ENCODE assay signal across 8 mouse cellular contexts in genomic region chr19:46056388-46056946, GRCm38 (mm10). TPM values are rescaled to one million over a fixed set of nuclear protein-coding genes. Genes with fewer than 3 reads are reported as not detected.
DNase-seq lines count a peak whose midpoint lies in the region; ATAC-seq and TF ChIP-seq lines count a peak whose summit lies in the region.

No protein-coding gene starts in this region.

- peak overlapping the region; percentile 96 for H3K27ac ChIP-seq in embryonic facial prominence, embryonic 13.5 days
- peak overlapping the region; percentile 69 for H3K27ac ChIP-seq in kidney, adult 2 months (ENCODE audit: insufficient read depth, low read depth, low read length)
- H3K27ac ChIP-seq in limb, embryonic 12.5 days: peak overlapping the region; percentile 93
- peak overlapping the region; percentile 90 for H3K27ac ChIP-seq in midbrain, embryonic 15.5 days
- peak overlapping the region; percentile 89 for H3K27ac ChIP-seq in spleen, adult 2 months (ENCODE audit: insufficient read depth, low read length)

- ATAC-seq in embryonic facial prominence, embryonic 13.5 days (ENCODE audit: insufficient number of reproducible peaks, insufficient read depth, low FRiP score, low TSS enrichment, low read depth): peak; percentile 94
- peak; percentile 92 for ATAC-seq in limb, embryonic 12.5 days (ENCODE audit: insufficient number of reproducible peaks, insufficient read depth, low FRiP score, low TSS enrichment, low read depth)
- peak; percentile 97 for ATAC-seq in midbrain, embryonic 15.5 days (replicated peaks)

- TF ChIP-seq POLR2A in kidney, adult 2 months (IDR thresholded peaks at IDR 0.05; ENCODE audit: low read depth, low read length): no peak
- peak; percentile 30; the same call in 1 of the 2 replicates for TF ChIP-seq POLR2A in spleen, adult 2 months (IDR thresholded peaks at IDR 0.05; ENCODE audit: low read depth, low read length)

- H3K36me3 ChIP-seq in embryonic facial prominence, embryonic 13.5 days: peaks cover 4% of the 10 kb centered on the region; the same call in 1 of the 2 replicates
- H3K36me3 ChIP-seq in kidney, adult 2 months (ENCODE audit: control insufficient read depth, insufficient read depth, low read length): no peaks in the 10 kb centered on the region
- peaks cover 3% of the 10 kb centered on the region; the same call in 1 of the 2 replicates for H3K36me3 ChIP-seq in limb, embryonic 12.5 days
- H3K36me3 ChIP-seq in midbrain, embryonic 15.5 days (replicated peaks): no peaks in the 10 kb centered on the region
- H3K36me3 ChIP-seq in spleen, adult 2 months (ENCODE audit: control insufficient read depth, insufficient read depth, low read length): no peaks in the 10 kb centered on the region

- no peak for TF ChIP-seq CTCF in kidney, adult 2 months (conservative IDR thresholded peaks at IDR 0.05; ENCODE audit: insufficient read depth, insufficient read length, low read depth, low read length)
- no peak for TF ChIP-seq CTCF in spleen, adult 2 months (IDR thresholded peaks at IDR 0.05; ENCODE audit: extremely low read depth, insufficient read depth, insufficient read length, insufficient replicate concordance)

- H3K27me3 ChIP-seq in embryonic facial prominence, embryonic 13.5 days: no peaks in the 10 kb centered on the region
- H3K27me3 ChIP-seq in kidney, adult 2 months (replicated peaks; ENCODE audit: control insufficient read depth, insufficient read depth, low read length): no peaks in the 10 kb centered on the region
- no peaks in the 10 kb centered on the region for H3K27me3 ChIP-seq in limb, embryonic 12.5 days
- no peaks in the 10 kb centered on the region for H3K27me3 ChIP-seq in midbrain, embryonic 15.5 days (replicated peaks)
- no peaks in the 10 kb centered on the region for H3K27me3 ChIP-seq in spleen, adult 2 months (ENCODE audit: control insufficient read depth, insufficient read depth, low read length)

- peak overlapping the region; percentile 83 for H3K9ac ChIP-seq in embryonic facial prominence, embryonic 13.5 days
- H3K9ac ChIP-seq in limb, embryonic 12.5 days (replicated peaks): peak overlapping the region; percentile 79
- peak overlapping the region; percentile 73 for H3K9ac ChIP-seq in midbrain, embryonic 15.5 days

- peak; percentile 91 for DNase-seq in 3134 (ENCODE audit: extremely low read depth, insufficient read length, low spot score)
- peak; percentile 92 to 93 for DNase-seq in adrenal gland, postnatal 36 days
- DNase-seq in heart, adult 18-20 months: peak; percentile 96 to 97
- peak; percentile 98 for DNase-seq in kidney, adult 2 months
- DNase-seq in spleen, adult 2 months (ENCODE audit: low read depth in 1 of 2, low spot score in 2 of 2): peak; percentile 90 to 91

- H3K4me2 ChIP-seq in embryonic facial prominence, embryonic 13.5 days: peak overlapping the region; percentile 69
- H3K4me2 ChIP-seq in limb, embryonic 12.5 days: peak overlapping the region; percentile 60
- peak overlapping the region; percentile 95 for H3K4me2 ChIP-seq in midbrain, embryonic 15.5 days

- no peaks in the 10 kb centered on the region for H3K9me3 ChIP-seq in embryonic facial prominence, embryonic 13.5 days
- no peaks in the 10 kb centered on the region for H3K9me3 ChIP-seq in limb, embryonic 12.5 days
- H3K9me3 ChIP-seq in midbrain, embryonic 15.5 days: no peaks in the 10 kb centered on the region

- H3K4me1 ChIP-seq in embryonic facial prominence, embryonic 13.5 days: peaks cover 14% of the 10 kb centered on the region
- peaks cover 9% of the 10 kb centered on the region; the same call in 1 of the 2 replicates for H3K4me1 ChIP-seq in kidney, adult 2 months (ENCODE audit: control insufficient read depth, insufficient read depth, low read length)
- peaks cover 6% of the 10 kb centered on the region for H3K4me1 ChIP-seq in limb, embryonic 12.5 days (replicated peaks)
- H3K4me1 ChIP-seq in midbrain, embryonic 15.5 days: peaks cover 17% of the 10 kb centered on the region
- H3K4me1 ChIP-seq in spleen, adult 2 months (ENCODE audit: control insufficient read depth, insufficient read depth, insufficient read length): peaks cover 4% of the 10 kb centered on the region; the same call in 1 of the 2 replicates

- WGBS in embryonic facial prominence, embryonic 13.5 days: under 1% methylated on average over 52 of the region's 52 CpGs
- under 1% methylated on average over 52 of the region's 52 CpGs for WGBS in kidney, adult 2 months
- WGBS in limb, embryonic 12.5 days: under 1% methylated on average over 52 of the region's 52 CpGs
- WGBS in midbrain, embryonic 15.5 days: under 1% methylated on average over 52 of the region's 52 CpGs
- under 1% methylated on average over 52 of the region's 52 CpGs for WGBS in spleen, adult 2 months

- H3K4me3 ChIP-seq in embryonic facial prominence, embryonic 13.5 days: peak overlapping the region; percentile 92
- peak overlapping the region; percentile 95 for H3K4me3 ChIP-seq in kidney, adult 2 months (ENCODE audit: insufficient read depth, low read depth, low read length)
- H3K4me3 ChIP-seq in limb, embryonic 12.5 days (replicated peaks): peak overlapping the region; percentile 83
- peak overlapping the region; percentile 92 for H3K4me3 ChIP-seq in midbrain, embryonic 15.5 days
- H3K4me3 ChIP-seq in spleen, adult 2 months (ENCODE audit: extremely low read depth, insufficient read depth, insufficient read length): peak overlapping the region; percentile 84

RNA-seq across cellular contexts. Expression of gene Ldb1, which starts 11.5 kb away (rescaled TPM):
- total RNA-seq in adrenal gland, postnatal 36 days (2021): 10 to 100 TPM; 57.5 to 64.0 TPM
- polyA plus RNA-seq in embryonic facial prominence, embryonic 13.5 days (2015; fragmentation: Nextera tagmentation; extraction: Ambion mirVana): 121 and 124 TPM in 2 replicates
- 10 to 100 TPM; 35.2 to 37.3 TPM for total RNA-seq in heart, adult 18-20 months (2021)
- 107 and 111 TPM in 2 replicates for polyA plus RNA-seq in kidney, adult 2 months (2012; rRNA removed)
- 135 and 145 TPM in 2 replicates for polyA plus RNA-seq in limb, embryonic 12.5 days (2016; fragmentation: Nextera tagmentation; extraction: Ambion mirVana)
- 122 and 129 TPM in 2 replicates for polyA plus RNA-seq in midbrain, embryonic 15.5 days (2015; fragmentation: Nextera tagmentation; extraction: Ambion mirVana)
- 224 and 270 TPM in 2 replicates for polyA plus RNA-seq in spleen, adult 2 months (2012; rRNA removed)

RNA-seq across cellular contexts. Expression of gene Pprc1, which starts 11.8 kb away (rescaled TPM):
- 10 to 100 TPM; 28.6 to 49.3 TPM for total RNA-seq in adrenal gland, postnatal 36 days (2021)
- polyA plus RNA-seq in embryonic facial prominence, embryonic 13.5 days (2015; fragmentation: Nextera tagmentation; extraction: Ambion mirVana): 33.2 and 38.8 TPM in 2 replicates
- 10 to 100 TPM; 14.2 to 14.9 TPM for total RNA-seq in heart, adult 18-20 months (2021)
- 10.7 and 10.8 TPM in 2 replicates for polyA plus RNA-seq in kidney, adult 2 months (2012; rRNA removed)
- 32.7 and 39.1 TPM in 2 replicates for polyA plus RNA-seq in limb, embryonic 12.5 days (2016; fragmentation: Nextera tagmentation; extraction: Ambion mirVana)
- polyA plus RNA-seq in midbrain, embryonic 15.5 days (2015; fragmentation: Nextera tagmentation; extraction: Ambion mirVana): 22.0 and 22.5 TPM in 2 replicates
- 28.5 and 30.7 TPM in 2 replicates for polyA plus RNA-seq in spleen, adult 2 months (2012; rRNA removed)

RNA-seq across cellular contexts. Expression of gene Nolc1, which starts 19.2 kb away (rescaled TPM):
- total RNA-seq in adrenal gland, postnatal 36 days (2021): 10 to 100 TPM; 42.0 to 56.0 TPM
- 89.6 and 96.1 TPM in 2 replicates for polyA plus RNA-seq in embryonic facial prominence, embryonic 13.5 days (2015; fragmentation: Nextera tagmentation; extraction: Ambion mirVana)
- total RNA-seq in heart, adult 18-20 months (2021): 10 to 100 TPM; 17.9 to 19.1 TPM
- polyA plus RNA-seq in kidney, adult 2 months (2012; rRNA removed): 8.4 and 10.0 TPM in 2 replicates
- polyA plus RNA-seq in limb, embryonic 12.5 days (2016; fragmentation: Nextera tagmentation; extraction: Ambion mirVana): 107 TPM in 2 replicates
- 65.5 and 70.3 TPM in 2 replicates for polyA plus RNA-seq in midbrain, embryonic 15.5 days (2015; fragmentation: Nextera tagmentation; extraction: Ambion mirVana)
- 10.3 TPM in 2 replicates for polyA plus RNA-seq in spleen, adult 2 months (2012; rRNA removed)

RNA-seq across cellular contexts. Expression of gene Hps6, which starts 53.2 kb away (rescaled TPM):
- total RNA-seq in adrenal gland, postnatal 36 days (2021): 10 to 100 TPM; 13.8 to 19.7 TPM
- polyA plus RNA-seq in embryonic facial prominence, embryonic 13.5 days (2015; fragmentation: Nextera tagmentation; extraction: Ambion mirVana): 7.3 and 7.4 TPM in 2 replicates
- total RNA-seq in heart, adult 18-20 months (2021): 1 to 10 TPM; 5.0 to 5.1 TPM
- 4.8 and 5.5 TPM in 2 replicates for polyA plus RNA-seq in kidney, adult 2 months (2012; rRNA removed)
- 6.4 and 7.2 TPM in 2 replicates for polyA plus RNA-seq in limb, embryonic 12.5 days (2016; fragmentation: Nextera tagmentation; extraction: Ambion mirVana)
- 3.9 and 4.0 TPM in 2 replicates for polyA plus RNA-seq in midbrain, embryonic 15.5 days (2015; fragmentation: Nextera tagmentation; extraction: Ambion mirVana)
- 7.4 and 8.8 TPM in 2 replicates for polyA plus RNA-seq in spleen, adult 2 months (2012; rRNA removed)

RNA-seq across cellular contexts. Expression of gene Armh3, which starts 58.2 kb away (rescaled TPM):
- total RNA-seq in adrenal gland, postnatal 36 days (2021): 10 to 100 TPM; 12.9 to 17.9 TPM
- 22.3 TPM in 2 replicates for polyA plus RNA-seq in embryonic facial prominence, embryonic 13.5 days (2015; fragmentation: Nextera tagmentation; extraction: Ambion mirVana)
- 10 to 100 TPM; 16.2 to 17.2 TPM for total RNA-seq in heart, adult 18-20 months (2021)
- polyA plus RNA-seq in kidney, adult 2 months (2012; rRNA removed): 11.4 and 12.2 TPM in 2 replicates
- 19.8 and 19.9 TPM in 2 replicates for polyA plus RNA-seq in limb, embryonic 12.5 days (2016; fragmentation: Nextera tagmentation; extraction: Ambion mirVana)
- 25.4 and 25.9 TPM in 2 replicates for polyA plus RNA-seq in midbrain, embryonic 15.5 days (2015; fragmentation: Nextera tagmentation; extraction: Ambion mirVana)
- polyA plus RNA-seq in spleen, adult 2 months (2012; rRNA removed): 5.6 TPM in 2 replicates

Comparison
In these comparisons a context has a peak if more than half of its experiments do, and no peak if none do; other contexts are left out.
1. Peak in every context shown above with its lines: DNase-seq, ATAC-seq, H3K4me3 ChIP-seq and H3K27ac ChIP-seq.